Mouse (Mus musculus): ENCODE data around the gene Stard7. TPM values are rescaled to one million over a fixed set of nuclear protein-coding genes. Genes with fewer than 3 reads are reported as not detected.
"Not testable (repeated sequence)": the region's sequence is repeated elsewhere in the genome, so short reads cannot be mapped to it uniquely, and the experiment has no call there.

Stard7 gene
- polyA plus RNA-seq, 1 experiment from 2014 or later = 92.0 TPM

GRCm38 (mm10) chr2:127275551-127276320 lies 5.7 kb downstream of the Stard7 start:
- no peak for ATAC-seq (ENCODE audit: extremely low read depth, insufficient number of reproducible peaks, low FRiP score, low TSS enrichment)
- no peak overlapping the region for H3K4me2 ChIP-seq

GRCm38 (mm10) chr2:127278162-127278561 lies 8.1 kb downstream of the Stard7 start:
- Histone ChIP-seq H3K27me3 (replicated peaks) (no peaks in the 10 kb centered on the region), H3K36me3 (peaks cover 3% of the 10 kb centered on the region), H3K9ac (no peak overlapping the region), H3K27ac (replicated peaks) (no peak overlapping the region), H3K4me3 (no peak overlapping the region), H3K4me1 (peaks cover 28% of the 10 kb centered on the region), H3K4me2 (no peak overlapping the region), H3K9me3 (no peaks in the 10 kb centered on the region)
- no peak for ATAC-seq (ENCODE audit: extremely low read depth, insufficient number of reproducible peaks, low FRiP score, low TSS enrichment)

More at GRCm38 (mm10) chr2:127275551-127276320, 5.7 kb downstream of the Stard7 start:
- H3K27me3 ChIP-seq (replicated peaks) = no peaks in the 10 kb centered on the region
- H3K27ac ChIP-seq (replicated peaks) = no peak overlapping the region
- no peak overlapping the region for H3K9ac ChIP-seq
- peaks cover 45% of the 10 kb centered on the region for H3K4me1 ChIP-seq
- peaks cover 10% of the 10 kb centered on the region for H3K36me3 ChIP-seq
- H3K4me3 ChIP-seq = no peak overlapping the region
- H3K9me3 ChIP-seq = no peaks in the 10 kb centered on the region
- WGBS = 62% methylated on average over 5 of the region's 5 CpGs

DNA sequence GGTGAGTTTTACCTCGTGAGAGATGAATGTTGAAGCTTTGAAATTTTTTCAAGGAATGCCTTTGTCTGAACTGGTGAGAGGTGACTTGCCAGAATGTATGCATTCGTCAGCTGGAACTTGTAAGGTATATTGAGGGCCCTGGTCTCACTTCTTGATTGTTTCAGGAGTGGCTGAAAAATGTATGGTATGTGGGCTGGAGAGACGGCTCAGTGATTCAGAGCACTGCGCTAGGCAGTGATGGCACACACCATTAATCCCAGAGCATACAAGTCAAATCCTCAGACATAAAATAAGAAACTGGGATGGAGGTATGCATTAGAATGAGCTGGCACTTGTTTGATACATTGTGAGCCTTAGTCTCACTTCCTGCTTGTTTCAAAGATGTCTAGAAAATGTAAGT lies 22.2 kb downstream of the Stard7 start:
- Histone ChIP-seq H3K9me3 (no peaks in the 10 kb centered on the region), H3K4me3 (no peak overlapping the region), H3K27ac (replicated peaks) (no peak overlapping the region), H3K4me1 (no peaks in the 10 kb centered on the region), H3K4me2 (no peak overlapping the region), H3K27me3 (replicated peaks) (no peaks in the 10 kb centered on the region), H3K36me3 (peaks cover 89% of the 10 kb centered on the region), H3K9ac (no peak overlapping the region)
- ATAC-seq (ENCODE audit: extremely low read depth, insufficient number of reproducible peaks, low FRiP score, low TSS enrichment) = no peak
- WGBS = 56% methylated on average over 4 of the region's 4 CpGs

GRCm38 (mm10) chr2:127297001-127297805 lies 27.2 kb downstream of the Stard7 start:
- no peak overlapping the region for H3K4me2 ChIP-seq
- H3K9me3 ChIP-seq = no peaks in the 10 kb centered on the region
- H3K36me3 ChIP-seq = peaks cover 99% of the 10 kb centered on the region
- WGBS = 86% methylated on average over 7 of the region's 7 CpGs
- ATAC-seq (ENCODE audit: extremely low read depth, insufficient number of reproducible peaks, low FRiP score, low TSS enrichment) = no peak
- no peak overlapping the region for H3K9ac ChIP-seq
- no peaks in the 10 kb centered on the region for H3K27me3 ChIP-seq (replicated peaks)
- no peak overlapping the region for H3K4me3 ChIP-seq
- H3K4me1 ChIP-seq = no peaks in the 10 kb centered on the region
- H3K27ac ChIP-seq (replicated peaks) = no peak overlapping the region

DNA sequence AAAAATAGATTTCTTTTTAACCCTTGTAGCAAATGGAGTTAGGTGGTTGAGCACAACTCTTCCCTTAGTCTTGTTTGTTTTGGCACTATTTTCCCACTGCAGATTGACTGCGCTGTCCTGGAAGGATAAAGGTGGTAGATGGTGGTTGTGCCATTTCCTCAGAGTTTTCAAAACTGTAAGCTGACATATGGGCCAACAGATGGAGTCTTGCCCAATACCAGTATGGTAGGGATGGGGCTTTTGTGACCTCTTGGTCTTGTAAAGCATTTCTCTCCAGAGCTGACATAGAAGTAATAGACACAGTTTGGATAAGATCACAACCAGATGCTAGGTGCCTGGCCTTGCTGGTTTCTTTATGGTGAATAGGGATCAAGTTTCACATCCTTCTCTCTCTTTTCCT lies 28.0 kb downstream of the Stard7 start:
- H3K36me3 ChIP-seq = peaks cover 92% of the 10 kb centered on the region
- H3K27ac ChIP-seq (replicated peaks) = no peak overlapping the region
- whole genome bisulfite sequencing = 95% methylated on average over 1 of the region's 1 CpGs
- ATAC-seq (ENCODE audit: extremely low read depth, insufficient number of reproducible peaks, low FRiP score, low TSS enrichment) = no peak
- H3K27me3 ChIP-seq (replicated peaks) = no peaks in the 10 kb centered on the region
- H3K4me1 ChIP-seq = no peaks in the 10 kb centered on the region
- H3K4me3 ChIP-seq = no peak overlapping the region
- no peak overlapping the region for H3K9ac ChIP-seq
- no peaks in the 10 kb centered on the region for H3K9me3 ChIP-seq
- no peak overlapping the region for H3K4me2 ChIP-seq

- 85% methylated on average over 3 of the region's 3 CpGs for WGBS
Measured at GRCm38 (mm10) chr2:127300701-127301100, 30.7 kb downstream of the Stard7 start.

GRCm38 (mm10) chr2:127301883-127302282 lies 31.9 kb downstream of the Stard7 start:
- no peak overlapping the region for H3K4me3 ChIP-seq
- H3K27me3 ChIP-seq (replicated peaks) = no peaks in the 10 kb centered on the region
- no peaks in the 10 kb centered on the region for H3K4me1 ChIP-seq
- H3K4me2 ChIP-seq = no peak overlapping the region
- no peaks in the 10 kb centered on the region for H3K9me3 ChIP-seq
- peaks cover 54% of the 10 kb centered on the region for H3K36me3 ChIP-seq
- no peak overlapping the region for H3K27ac ChIP-seq (replicated peaks)
- H3K9ac ChIP-seq = no peak overlapping the region
- no peak for ATAC-seq (ENCODE audit: extremely low read depth, insufficient number of reproducible peaks, low FRiP score, low TSS enrichment)
- WGBS = 88% methylated on average over 3 of the region's 3 CpGs

More at GRCm38 (mm10) chr2:127300701-127301100, 30.7 kb downstream of the Stard7 start:
- peaks cover 65% of the 10 kb centered on the region for H3K36me3 ChIP-seq
- H3K9ac ChIP-seq = no peak overlapping the region
- no peak overlapping the region for H3K27ac ChIP-seq (replicated peaks)
- no peaks in the 10 kb centered on the region for H3K27me3 ChIP-seq (replicated peaks)
- ATAC-seq (ENCODE audit: extremely low read depth, insufficient number of reproducible peaks, low FRiP score, low TSS enrichment) = no peak
- H3K4me2 ChIP-seq = no peak overlapping the region
- H3K4me3 ChIP-seq = no peak overlapping the region
- H3K9me3 ChIP-seq = no peaks in the 10 kb centered on the region
- no peaks in the 10 kb centered on the region for H3K4me1 ChIP-seq

DNA sequence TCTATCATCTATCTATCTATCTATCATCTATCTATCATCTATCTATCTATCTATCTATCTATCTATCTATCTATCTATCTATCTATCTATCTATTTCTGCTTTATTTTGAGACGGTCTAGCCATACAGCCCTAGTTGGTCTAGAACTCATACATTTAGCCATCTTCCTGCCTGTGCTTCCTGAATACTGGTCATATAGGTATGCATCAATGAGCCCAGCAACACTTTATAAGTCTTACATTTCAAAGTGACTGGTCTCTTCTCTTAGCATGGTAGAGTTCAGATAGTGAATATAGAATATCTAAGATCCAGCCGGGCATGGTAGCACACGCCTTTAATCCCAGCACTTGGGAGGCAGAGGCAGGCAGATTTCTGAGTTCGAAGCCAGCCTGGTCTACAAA lies 34.2 kb downstream of the Stard7 start:
- peaks cover 30% of the 10 kb centered on the region for H3K36me3 ChIP-seq
- 83% methylated on average over 4 of the region's 4 CpGs for whole genome bisulfite sequencing
- H3K9me3 ChIP-seq; H3K4me3 ChIP-seq; ATAC-seq (ENCODE audit: extremely low read depth, insufficient number of reproducible peaks, low FRiP score, low TSS enrichment); H3K4me1 ChIP-seq; H3K27me3 ChIP-seq (replicated peaks); H3K9ac ChIP-seq; H3K4me2 ChIP-seq; H3K27ac ChIP-seq (replicated peaks): not testable (repeated sequence)

- WGBS = 62% methylated on average over 3 of the region's 3 CpGs
- Histone ChIP-seq H3K27ac (replicated peaks) (no peak overlapping the region), H3K27me3 (replicated peaks) (no peaks in the 10 kb centered on the region), H3K36me3 (peaks cover 25% of the 10 kb centered on the region), H3K4me1 (no peaks in the 10 kb centered on the region), H3K9me3 (no peaks in the 10 kb centered on the region), H3K9ac (no peak overlapping the region), H3K4me2 (no peak overlapping the region), H3K4me3 (no peak overlapping the region)
- ATAC-seq (ENCODE audit: extremely low read depth, insufficient number of reproducible peaks, low FRiP score, low TSS enrichment) = no peak
Measured at GRCm38 (mm10) chr2:127304609-127305210, 34.7 kb downstream of the Stard7 start.

- Histone ChIP-seq H3K27me3 (replicated peaks) (no peaks in the 10 kb centered on the region), H3K4me3 (no peak overlapping the region), H3K4me1 (no peaks in the 10 kb centered on the region), H3K4me2 (no peak overlapping the region), H3K27ac (replicated peaks) (no peak overlapping the region), H3K9ac (no peak overlapping the region), H3K36me3 (peaks cover 12% of the 10 kb centered on the region), H3K9me3 (no peaks in the 10 kb centered on the region)
- ATAC-seq (ENCODE audit: extremely low read depth, insufficient number of reproducible peaks, low FRiP score, low TSS enrichment) = no peak
Measured at GRCm38 (mm10) chr2:127306123-127306522, 36.1 kb downstream of the Stard7 start.

DNA sequence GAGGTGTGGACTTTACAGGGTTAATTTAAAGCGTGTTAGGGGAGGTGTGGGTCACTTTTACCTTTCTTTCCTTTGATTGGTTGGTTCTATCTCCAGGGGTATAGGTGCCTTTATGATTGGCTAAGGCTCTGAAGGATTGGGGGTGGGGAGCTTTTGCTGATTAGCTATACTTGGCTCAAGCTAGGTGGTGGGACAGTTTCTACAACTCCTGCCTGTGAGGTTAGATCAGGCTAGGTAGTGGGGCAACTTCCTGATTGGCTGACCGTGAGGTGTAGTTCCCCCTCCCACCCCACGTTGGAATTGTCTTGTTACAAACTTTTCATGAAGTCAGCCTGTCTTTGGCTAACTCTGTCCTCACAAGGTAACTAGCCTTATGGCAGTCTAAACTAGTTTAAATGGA lies 37.2 kb downstream of the Stard7 start:
- no peaks in the 10 kb centered on the region for H3K9me3 ChIP-seq
- ATAC-seq (ENCODE audit: extremely low read depth, insufficient number of reproducible peaks, low FRiP score, low TSS enrichment) = no peak
- H3K4me2 ChIP-seq = no peak overlapping the region
- H3K4me3 ChIP-seq = no peak overlapping the region
- no peaks in the 10 kb centered on the region for H3K4me1 ChIP-seq
- peaks cover 1% of the 10 kb centered on the region for H3K36me3 ChIP-seq
- WGBS = 43% methylated on average over 3 of the region's 3 CpGs
- H3K27ac ChIP-seq (replicated peaks) = no peak overlapping the region
- H3K9ac ChIP-seq = no peak overlapping the region
- no peaks in the 10 kb centered on the region for H3K27me3 ChIP-seq (replicated peaks)

All from heart, embryonic 13.5 days (tissue).